Mouse (Mus musculus): Measurements from ENCODE around the gene Snx29. TPM values are rescaled to one million over a fixed set of nuclear protein-coding genes. Genes with fewer than 3 reads are reported as not detected.
"Not testable (repeated sequence)": the region's sequence is repeated elsewhere in the genome, so short reads cannot be mapped to it uniquely, and the experiment has no call there.

The Snx29 gene
- polyA plus RNA-seq, 1 experiment from 2014 or later = 12.5 TPM

DNA sequence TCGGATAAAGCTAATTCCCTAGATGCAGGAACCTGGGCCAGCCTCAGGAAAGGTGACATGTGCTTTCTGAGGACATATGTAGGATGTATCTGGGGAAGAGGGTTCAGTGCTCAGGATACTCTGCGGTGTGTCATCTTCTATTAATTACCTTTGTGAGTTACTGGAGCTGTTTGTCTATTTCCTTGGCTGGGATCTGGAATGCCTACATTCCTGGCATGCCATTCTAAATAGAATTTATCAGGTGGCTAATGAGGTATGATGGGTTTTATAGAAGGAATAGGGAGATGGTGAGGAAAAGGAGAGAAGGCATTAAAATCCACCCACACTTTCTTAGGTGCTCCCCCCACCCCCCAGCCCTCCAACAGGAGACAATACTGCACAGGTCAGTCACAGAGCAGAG, 178.9 kb downstream of the Snx29 start:
- 74% methylated on average over 2 of the region's 2 CpGs for WGBS

DNA sequence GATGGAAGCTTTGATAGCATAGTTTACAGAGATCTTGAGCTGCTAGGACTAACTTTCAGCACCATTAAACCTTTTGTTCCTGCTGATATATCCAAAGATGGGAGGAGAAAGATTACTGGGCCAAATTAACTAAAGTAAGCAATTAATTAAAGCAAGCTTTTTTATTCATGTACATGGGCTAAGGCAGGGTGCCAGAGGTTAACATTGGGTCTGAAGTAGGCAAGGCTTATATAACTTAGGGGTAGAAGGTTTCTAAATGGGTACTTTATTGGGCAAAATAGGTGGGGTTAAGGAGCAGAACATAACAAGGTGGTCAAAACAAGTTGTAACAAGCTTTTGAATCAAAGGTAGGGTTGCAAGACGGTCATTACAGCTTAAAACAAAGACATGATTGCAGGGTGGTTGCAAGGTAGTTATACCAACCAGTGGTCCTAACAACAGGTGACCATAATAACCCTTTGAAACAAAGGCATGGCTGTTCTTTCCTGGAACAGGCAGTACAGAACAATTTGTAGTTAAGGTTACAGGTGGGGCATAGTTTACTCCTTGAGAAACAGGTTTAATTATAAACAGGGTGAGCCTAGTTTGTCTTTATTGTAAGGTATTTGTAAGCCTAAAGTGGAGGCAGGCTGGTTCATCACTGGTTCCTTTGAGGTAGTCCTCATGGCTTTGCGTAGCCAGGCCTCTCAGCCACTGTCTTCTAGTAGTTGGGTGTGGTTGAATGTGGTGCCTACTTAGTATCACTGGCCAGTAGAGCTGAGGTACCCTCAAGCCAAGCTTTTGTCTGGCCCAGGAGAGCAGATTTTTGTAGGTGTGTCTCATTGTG, 182.2 kb downstream of the Snx29 start:
- ATAC-seq (replicated peaks; ENCODE audit: low FRiP score) = no peak
- no peak overlapping the region for H3K4me3 ChIP-seq (ENCODE audit: low read depth, low read length)
- no peaks in the 10 kb centered on the region for H3K36me3 ChIP-seq (ENCODE audit: control insufficient read depth, insufficient read depth, low read length)
- WGBS = 84% methylated on average over 2 of the region's 2 CpGs
- no peak for DNase-seq (ENCODE audit: low spot score)
- H3K27me3 ChIP-seq (ENCODE audit: control insufficient read depth, insufficient read depth, low read length) = no peaks in the 10 kb centered on the region
- H3K4me2 ChIP-seq (ENCODE audit: low read depth, low read length, severe bottlenecking) = no peak overlapping the region
- no peaks in the 10 kb centered on the region for H3K9me3 ChIP-seq (ENCODE audit: control insufficient read depth, low read length)
- no peak overlapping the region for H3K9ac ChIP-seq (ENCODE audit: low read length)
- no peaks in the 10 kb centered on the region for H3K4me1 ChIP-seq (replicated peaks; ENCODE audit: control insufficient read depth, insufficient read depth, low read length)
- H3K27ac ChIP-seq (ENCODE audit: low read depth, low read length) = no peak overlapping the region

More for the DNA sequence above, 178.9 kb downstream of the Snx29 start:
- Histone ChIP-seq H3K36me3 (ENCODE audit: control insufficient read depth, insufficient read depth, low read length) (no peaks in the 10 kb centered on the region), H3K4me1 (replicated peaks; ENCODE audit: control insufficient read depth, insufficient read depth, low read length) (no peaks in the 10 kb centered on the region), H3K4me2 (ENCODE audit: low read depth, low read length, severe bottlenecking) (no peak overlapping the region), H3K9me3 (ENCODE audit: control insufficient read depth, low read length) (no peaks in the 10 kb centered on the region), H3K27me3 (ENCODE audit: control insufficient read depth, insufficient read depth, low read length) (no peaks in the 10 kb centered on the region), H3K4me3 (ENCODE audit: low read depth, low read length) (no peak overlapping the region), H3K27ac (ENCODE audit: low read depth, low read length) (no peak overlapping the region), H3K9ac (ENCODE audit: low read length) (no peak overlapping the region)
- no peak for ATAC-seq (replicated peaks; ENCODE audit: low FRiP score)
- no peak for DNase-seq (ENCODE audit: low spot score)

DNA sequence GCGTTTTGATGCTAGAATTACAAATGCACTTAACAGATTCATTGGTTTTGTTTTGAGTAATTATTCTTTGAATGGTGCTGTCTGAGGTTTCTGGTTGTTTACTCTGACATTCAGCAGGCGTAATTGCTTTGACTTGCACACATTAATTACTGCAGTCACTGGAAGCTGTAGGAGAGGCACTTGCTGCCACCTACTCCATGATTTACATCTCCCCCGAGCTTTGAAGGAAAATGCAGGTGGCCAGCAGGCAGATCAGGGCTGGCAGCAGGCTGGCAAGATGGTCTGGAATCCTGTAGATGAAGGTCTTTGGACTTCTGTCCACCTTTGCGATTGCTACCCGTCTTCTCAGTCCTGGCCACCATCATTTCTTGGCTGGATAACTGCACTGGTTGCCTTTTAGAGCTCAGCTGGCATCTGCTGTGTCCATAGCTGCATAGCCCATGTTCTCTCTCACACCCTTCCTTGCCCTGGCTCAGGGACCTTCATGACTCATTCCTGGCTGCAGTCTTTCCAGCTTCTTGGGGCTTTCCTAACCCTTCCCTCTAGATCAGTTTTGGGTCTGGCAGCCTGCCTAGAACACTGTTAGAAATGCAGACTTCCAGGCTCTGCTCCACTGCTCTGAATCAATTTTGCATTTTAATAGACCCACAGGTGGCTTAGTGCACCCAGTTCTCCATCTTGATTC, 182.9 kb downstream of the Snx29 start:
- no peak overlapping the region for H3K27ac ChIP-seq (ENCODE audit: low read depth, low read length)
- no peaks in the 10 kb centered on the region for H3K36me3 ChIP-seq (ENCODE audit: control insufficient read depth, insufficient read depth, low read length)
- H3K4me1 ChIP-seq (replicated peaks; ENCODE audit: control insufficient read depth, insufficient read depth, low read length) = no peaks in the 10 kb centered on the region
- DNase-seq (ENCODE audit: low spot score) (no peak), ATAC-seq (replicated peaks; ENCODE audit: low FRiP score) (no peak)
- no peaks in the 10 kb centered on the region for H3K27me3 ChIP-seq (ENCODE audit: control insufficient read depth, insufficient read depth, low read length)
- H3K9ac ChIP-seq (ENCODE audit: low read length) = no peak overlapping the region
- H3K9me3 ChIP-seq (ENCODE audit: control insufficient read depth, low read length) = no peaks in the 10 kb centered on the region
- 83% methylated on average over 5 of the region's 5 CpGs for WGBS
- H3K4me3 ChIP-seq (ENCODE audit: low read depth, low read length) = no peak overlapping the region
- no peak overlapping the region for H3K4me2 ChIP-seq (ENCODE audit: low read depth, low read length, severe bottlenecking)

DNA sequence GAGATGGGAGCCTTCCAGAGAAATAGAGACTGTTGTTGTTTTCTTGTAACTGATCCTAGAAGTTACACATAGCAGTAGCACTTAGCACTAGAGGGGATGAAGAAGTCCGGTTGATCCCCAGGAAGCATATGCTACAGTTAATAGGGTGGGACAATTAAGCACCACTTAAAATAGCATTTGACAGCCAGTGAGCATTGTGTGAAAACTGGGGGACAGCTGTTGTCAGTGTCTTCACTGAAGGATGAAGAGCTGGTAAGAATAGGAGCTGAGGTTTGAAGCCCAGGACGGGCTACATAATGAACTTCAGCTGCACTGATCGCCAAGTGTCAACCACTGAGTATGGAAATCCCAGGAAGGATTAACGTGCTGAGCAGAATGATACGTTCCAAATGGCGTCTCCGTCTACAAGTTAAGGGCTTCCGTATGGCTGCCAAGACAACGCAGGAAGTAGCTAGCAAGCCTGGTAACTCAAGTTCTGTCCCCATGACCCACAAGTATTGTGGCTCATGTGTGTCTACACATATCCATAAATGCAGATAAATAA, 184.6 kb downstream of the Snx29 start:
- WGBS = 85% methylated on average over 9 of the region's 9 CpGs
- DNase-seq (ENCODE audit: low spot score) = no peak

DNA sequence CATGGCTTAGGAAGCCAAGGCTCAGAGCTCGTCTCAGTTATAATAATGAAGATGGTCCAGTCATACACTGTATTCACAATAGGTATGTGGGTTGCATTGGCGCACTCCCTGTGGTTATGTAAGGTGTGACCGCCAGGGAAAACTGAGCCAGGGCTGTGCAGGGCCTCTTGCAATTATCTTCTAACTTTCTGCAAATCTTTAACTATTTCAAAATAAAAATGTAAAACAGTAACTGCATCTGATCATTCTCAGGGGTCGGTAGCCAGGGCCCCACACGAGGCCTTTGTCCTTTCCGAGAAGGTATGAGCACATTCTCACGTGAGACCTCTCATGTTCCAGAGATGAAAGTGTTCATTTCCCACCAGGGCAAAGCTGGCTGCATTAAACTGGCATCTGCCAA, 185.6 kb downstream of the Snx29 start:
- H3K4me3 ChIP-seq (ENCODE audit: low read depth, low read length) = no peak overlapping the region
- DNase-seq (ENCODE audit: low spot score) = no peak
- WGBS = 91% methylated on average over 7 of the region's 7 CpGs
- no peaks in the 10 kb centered on the region for H3K27me3 ChIP-seq (ENCODE audit: control insufficient read depth, insufficient read depth, low read length)
- no peak overlapping the region for H3K27ac ChIP-seq (ENCODE audit: low read depth, low read length)
- no peak overlapping the region for H3K4me2 ChIP-seq (ENCODE audit: low read depth, low read length, severe bottlenecking)
- H3K9ac ChIP-seq (ENCODE audit: low read length) = no peak overlapping the region
- ATAC-seq (replicated peaks; ENCODE audit: low FRiP score) = no peak
- no peaks in the 10 kb centered on the region for H3K4me1 ChIP-seq (replicated peaks; ENCODE audit: control insufficient read depth, insufficient read depth, low read length)
- no peaks in the 10 kb centered on the region for H3K9me3 ChIP-seq (ENCODE audit: control insufficient read depth, low read length)
- H3K36me3 ChIP-seq (ENCODE audit: control insufficient read depth, insufficient read depth, low read length) = no peaks in the 10 kb centered on the region

More for the DNA sequence above, 184.6 kb downstream of the Snx29 start:
- H3K4me1 ChIP-seq (replicated peaks; ENCODE audit: control insufficient read depth, insufficient read depth, low read length) = no peaks in the 10 kb centered on the region
- H3K4me3 ChIP-seq (ENCODE audit: low read depth, low read length) = no peak overlapping the region
- H3K27ac ChIP-seq (ENCODE audit: low read depth, low read length) = no peak overlapping the region
- no peaks in the 10 kb centered on the region for H3K9me3 ChIP-seq (ENCODE audit: control insufficient read depth, low read length)
- no peaks in the 10 kb centered on the region for H3K36me3 ChIP-seq (ENCODE audit: control insufficient read depth, insufficient read depth, low read length)
- ATAC-seq (replicated peaks; ENCODE audit: low FRiP score) = no peak
- H3K4me2 ChIP-seq (ENCODE audit: low read depth, low read length, severe bottlenecking) = no peak overlapping the region
- H3K27me3 ChIP-seq (ENCODE audit: control insufficient read depth, insufficient read depth, low read length) = no peaks in the 10 kb centered on the region
- H3K9ac ChIP-seq (ENCODE audit: low read length) = no peak overlapping the region

DNA sequence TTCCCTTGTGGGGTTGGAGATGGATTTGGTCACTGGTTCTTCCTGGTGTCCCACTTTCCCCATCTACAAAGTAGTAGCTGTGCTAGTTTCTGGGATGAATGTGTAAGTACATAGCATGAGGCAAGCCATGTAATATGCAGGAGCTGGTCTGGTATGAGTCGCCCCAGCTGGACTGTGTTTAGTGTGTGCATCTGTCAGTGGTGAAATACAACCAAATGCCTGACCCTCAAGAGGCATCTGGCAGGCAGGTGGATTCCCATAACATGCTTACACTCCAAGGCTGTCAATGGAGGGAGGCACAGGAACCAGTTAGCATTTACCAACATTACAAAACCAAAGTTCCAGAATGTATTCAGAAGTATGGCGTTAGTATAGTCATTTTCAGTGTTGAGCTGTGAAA, 187.7 kb downstream of the Snx29 start:
- 87% methylated on average over 2 of the region's 2 CpGs for WGBS
- Histone ChIP-seq H3K27ac (ENCODE audit: low read depth, low read length) (no peak overlapping the region), H3K4me3 (ENCODE audit: low read depth, low read length) (no peak overlapping the region), H3K4me2 (ENCODE audit: low read depth, low read length, severe bottlenecking) (no peak overlapping the region), H3K9me3 (ENCODE audit: control insufficient read depth, low read length) (no peaks in the 10 kb centered on the region), H3K9ac (ENCODE audit: low read length) (no peak overlapping the region), H3K27me3 (ENCODE audit: control insufficient read depth, insufficient read depth, low read length) (no peaks in the 10 kb centered on the region), H3K4me1 (replicated peaks; ENCODE audit: control insufficient read depth, insufficient read depth, low read length) (no peaks in the 10 kb centered on the region), H3K36me3 (ENCODE audit: control insufficient read depth, insufficient read depth, low read length) (no peaks in the 10 kb centered on the region)
- ATAC-seq (replicated peaks; ENCODE audit: low FRiP score) (no peak), DNase-seq (ENCODE audit: low spot score) (no peak)

DNA sequence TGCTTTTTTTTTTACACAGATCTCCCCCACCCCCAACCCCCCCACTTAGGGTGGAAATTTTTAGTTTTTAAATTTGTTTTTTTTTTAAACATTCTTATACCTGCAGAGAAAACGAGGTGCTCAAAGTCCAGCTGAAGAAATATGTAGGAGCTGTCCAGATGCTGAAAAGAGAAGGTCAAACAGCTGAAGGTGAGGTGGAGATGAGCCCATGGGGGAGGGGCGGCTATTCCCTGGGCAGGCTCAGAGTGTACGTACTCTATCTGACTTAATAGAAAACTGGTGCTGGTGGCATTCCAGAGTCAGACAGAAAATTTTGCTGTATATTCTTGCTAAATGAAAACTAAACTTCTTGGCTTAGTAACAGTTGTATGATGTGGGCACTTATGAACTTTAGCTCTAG, 188.1 kb downstream of the Snx29 start:
- Histone ChIP-seq H3K4me2 (ENCODE audit: low read depth, low read length, severe bottlenecking) (no peak overlapping the region), H3K4me3 (ENCODE audit: low read depth, low read length) (no peak overlapping the region), H3K4me1 (replicated peaks; ENCODE audit: control insufficient read depth, insufficient read depth, low read length) (no peaks in the 10 kb centered on the region), H3K9ac (ENCODE audit: low read length) (no peak overlapping the region), H3K27me3 (ENCODE audit: control insufficient read depth, insufficient read depth, low read length) (no peaks in the 10 kb centered on the region), H3K9me3 (ENCODE audit: control insufficient read depth, low read length) (no peaks in the 10 kb centered on the region), H3K27ac (ENCODE audit: low read depth, low read length) (no peak overlapping the region), H3K36me3 (ENCODE audit: control insufficient read depth, insufficient read depth, low read length) (no peaks in the 10 kb centered on the region)
- no peak for ATAC-seq (replicated peaks; ENCODE audit: low FRiP score)
- 78% methylated on average over 3 of the region's 3 CpGs for WGBS
- DNase-seq (ENCODE audit: low spot score) = no peak

DNA sequence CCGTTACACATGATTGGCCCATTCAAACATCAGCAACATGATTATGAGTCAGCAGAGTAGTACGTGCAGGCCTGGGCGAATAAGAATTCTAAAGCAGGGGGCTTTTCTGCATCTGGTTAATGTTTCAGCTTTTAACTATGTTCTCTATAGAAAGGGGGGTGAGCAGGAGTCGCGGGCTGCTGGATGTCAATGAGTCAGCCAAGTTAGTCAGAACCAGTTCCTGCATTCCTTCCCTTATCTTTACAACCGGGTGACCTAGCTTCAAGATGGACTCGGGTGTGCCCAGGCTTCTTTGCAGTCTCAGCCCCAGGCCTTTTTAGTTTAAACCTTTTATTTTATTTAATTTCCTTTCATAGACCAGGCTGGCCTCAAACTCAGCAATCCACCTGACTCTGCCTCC, 189.0 kb downstream of the Snx29 start:
- not testable (repeated sequence) for ATAC-seq (replicated peaks; ENCODE audit: low FRiP score); H3K27me3 ChIP-seq (ENCODE audit: control insufficient read depth, insufficient read depth, low read length); DNase-seq (ENCODE audit: low spot score)

More for the DNA sequence above, 189.0 kb downstream of the Snx29 start:
- not testable (repeated sequence) for H3K9ac ChIP-seq (ENCODE audit: low read length); H3K36me3 ChIP-seq (ENCODE audit: control insufficient read depth, insufficient read depth, low read length); H3K4me1 ChIP-seq (replicated peaks; ENCODE audit: control insufficient read depth, insufficient read depth, low read length); H3K4me2 ChIP-seq (ENCODE audit: low read depth, low read length, severe bottlenecking); H3K4me3 ChIP-seq (ENCODE audit: low read depth, low read length); H3K27ac ChIP-seq (ENCODE audit: low read depth, low read length); H3K9me3 ChIP-seq (ENCODE audit: control insufficient read depth, low read length)
- 91% methylated on average over 7 of the region's 7 CpGs for WGBS

Data from forebrain, embryonic 11.5 days (tissue).